Mouse (Mus musculus): ENCODE measurements around the gene Noct.

Gene Noct

DNA sequence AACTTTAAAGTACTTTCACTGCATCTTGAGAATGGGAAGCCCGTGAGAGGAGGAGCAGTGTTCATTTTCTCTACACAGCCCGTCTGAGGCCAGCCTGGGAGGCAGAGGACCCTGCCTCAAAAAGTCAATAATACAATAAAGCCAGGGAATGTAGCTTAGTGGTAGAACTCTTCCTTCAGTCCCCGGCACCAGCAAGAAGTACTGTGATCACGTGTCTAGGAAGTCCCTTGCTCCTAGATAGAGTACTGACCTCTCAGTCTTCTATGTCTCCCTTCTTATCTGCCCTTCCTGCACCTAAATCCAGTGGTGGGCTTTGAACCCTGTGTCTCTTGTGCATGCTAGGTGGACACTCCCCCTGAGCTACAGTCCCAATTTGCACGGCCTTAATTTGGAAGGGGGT is 6.6 kb downstream of the Noct start:
- DNase-seq (ENCODE audit: low spot score): no peak

DNA sequence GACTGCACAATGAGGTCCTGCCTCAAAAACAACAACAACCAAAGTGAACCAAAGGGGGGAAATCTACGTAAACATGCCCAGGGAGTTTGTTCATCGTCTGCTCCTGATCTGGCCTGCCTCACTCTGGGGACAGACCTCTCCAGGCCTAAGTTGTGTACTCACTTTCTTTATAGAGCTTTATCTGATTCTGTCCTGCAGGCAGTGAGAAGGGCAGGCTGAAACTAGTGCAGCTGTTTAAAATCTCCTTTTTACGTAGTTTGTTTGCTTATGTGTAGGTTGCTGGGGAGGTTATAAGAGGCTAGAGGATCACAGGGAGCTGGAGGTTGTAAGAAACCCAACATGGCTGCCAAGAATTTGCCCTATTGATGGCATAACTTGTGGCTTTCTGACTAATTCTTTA is 7.3 kb downstream of the Noct start:
- DNase-seq (ENCODE audit: low spot score): no peak

DNA sequence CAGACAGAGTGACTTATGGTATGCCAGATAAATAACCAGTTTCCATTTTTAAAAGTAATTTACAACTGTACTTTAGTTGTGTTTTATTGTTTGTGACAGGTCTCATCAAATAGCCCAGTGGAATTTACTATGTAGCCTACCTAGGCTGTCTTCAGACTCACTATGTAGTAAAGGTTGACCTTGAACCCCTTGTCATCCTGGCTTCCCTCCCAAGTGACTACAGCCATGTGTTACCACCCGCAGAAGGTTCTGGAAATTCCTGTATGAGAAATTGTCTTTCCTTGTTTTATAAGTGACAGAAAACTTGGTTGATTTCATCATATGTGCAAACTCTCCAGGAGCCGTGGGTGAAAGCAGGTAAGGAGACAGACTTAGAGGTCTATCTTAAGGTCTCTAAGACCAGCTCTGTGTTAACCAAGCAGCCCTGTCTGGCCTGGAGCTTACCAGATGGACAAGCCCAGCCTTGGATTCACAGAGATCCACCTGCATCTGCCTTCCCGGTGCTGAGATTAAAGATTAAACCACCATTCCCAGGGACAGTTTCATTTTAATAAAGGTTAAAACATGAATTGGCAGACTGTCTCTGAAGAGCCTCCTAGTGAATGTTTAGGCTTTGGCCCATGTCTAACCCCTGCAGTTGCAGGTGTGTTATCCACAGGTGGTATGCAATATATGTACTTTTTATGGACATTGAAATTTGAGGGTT is 8.1 kb downstream of the Noct start:
- DNase-seq (ENCODE audit: low spot score): no peak

DNA sequence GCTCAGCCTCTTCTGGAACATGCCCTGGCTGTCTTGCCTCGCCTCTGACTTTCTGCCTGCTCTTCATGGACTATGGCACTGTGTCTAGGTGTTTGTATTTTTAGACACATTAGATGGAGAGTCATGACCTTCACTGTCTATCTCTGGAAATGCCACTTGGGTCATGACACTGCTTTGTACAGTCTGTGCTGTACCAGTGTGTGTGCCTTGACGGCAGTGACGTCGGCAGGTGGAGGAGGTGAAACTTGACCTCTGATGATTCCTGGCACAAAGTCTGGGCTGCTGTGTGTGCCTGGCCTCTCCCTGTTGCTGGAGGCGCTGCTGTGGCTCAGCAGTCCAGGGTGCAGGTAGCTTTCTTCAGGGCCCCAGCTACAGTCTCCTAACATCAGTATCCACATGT is 9.2 kb downstream of the Noct start:
- DNase-seq (ENCODE audit: low spot score): no peak

DNA sequence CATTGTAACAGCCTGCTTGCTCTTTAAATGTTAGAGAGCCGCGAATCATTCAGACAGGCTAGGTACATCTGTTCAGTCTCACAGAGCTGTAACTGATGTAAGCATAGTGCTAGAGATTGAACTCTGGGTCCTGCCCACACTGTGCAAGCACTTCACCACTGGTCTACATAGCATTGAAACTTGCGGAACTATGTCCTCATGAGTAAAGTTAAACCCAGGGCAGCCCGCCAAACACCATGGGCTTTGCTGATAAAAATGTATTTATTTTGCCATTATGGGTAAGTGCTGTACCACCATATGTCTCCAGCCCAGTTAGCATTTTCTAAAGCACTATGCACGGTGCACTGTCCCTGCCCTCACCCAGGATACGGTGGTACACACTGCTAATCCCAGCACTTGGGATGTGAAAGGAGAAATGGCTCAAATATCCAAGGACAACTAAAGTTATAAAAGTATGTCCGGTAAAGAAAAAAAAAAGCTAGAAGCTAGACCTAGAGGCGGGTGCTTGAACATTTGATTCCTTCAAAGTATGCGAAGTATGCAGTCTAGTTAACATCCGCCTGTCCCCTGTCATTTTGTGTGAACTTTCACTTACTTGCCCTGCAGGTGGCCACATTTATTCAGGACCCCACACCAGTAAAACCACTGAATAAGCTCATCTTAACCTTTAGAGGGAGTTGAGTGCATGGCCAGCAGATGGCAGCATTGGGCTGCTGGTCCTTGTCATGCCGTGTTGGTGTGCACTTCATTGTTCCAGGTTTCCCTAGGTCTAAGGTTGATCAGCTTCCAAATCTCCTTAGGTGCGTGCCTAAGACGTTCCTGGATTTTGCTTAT is 9.9 kb downstream of the Noct start:
- DNase-seq (ENCODE audit: low spot score): peak; percentile 78

DNA sequence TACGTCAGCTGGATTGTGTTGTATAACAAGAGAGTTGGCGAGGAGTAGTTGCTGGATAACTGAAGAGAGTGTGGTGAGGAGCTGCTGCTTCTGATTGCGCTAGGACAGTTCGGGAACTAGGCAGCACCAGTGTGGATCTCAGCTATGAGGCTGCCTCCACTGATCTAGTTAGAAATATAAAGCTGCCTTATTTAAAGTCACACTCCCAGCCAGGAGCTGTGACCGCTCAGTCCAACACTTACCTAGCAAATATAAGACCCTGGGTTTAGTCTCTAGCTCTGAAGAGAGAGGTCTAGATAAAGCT is 10.5 kb downstream of the Noct start:
- no peak for DNase-seq (ENCODE audit: low spot score)

DNA sequence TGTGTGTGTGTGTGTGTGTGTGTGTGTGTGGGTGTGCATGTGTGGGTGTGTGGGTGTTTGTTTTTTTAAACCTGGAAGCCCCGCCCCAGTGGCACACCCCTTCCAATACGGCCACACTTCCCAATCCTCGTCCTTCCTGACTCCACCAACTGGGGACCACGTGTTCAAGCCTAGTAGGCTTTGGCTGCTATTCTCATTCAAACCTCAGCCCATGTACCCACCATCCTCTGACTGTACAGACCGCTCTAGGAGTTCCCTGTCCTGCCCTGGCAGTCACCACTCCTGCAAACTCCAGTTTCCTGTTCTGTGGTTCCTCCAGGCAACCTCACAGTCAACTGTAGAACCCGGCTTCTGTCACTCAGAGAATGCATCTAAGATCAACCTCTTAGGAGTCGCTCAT is 14.3 kb downstream of the Noct start:
- DNase-seq (ENCODE audit: low spot score): no peak

DNA sequence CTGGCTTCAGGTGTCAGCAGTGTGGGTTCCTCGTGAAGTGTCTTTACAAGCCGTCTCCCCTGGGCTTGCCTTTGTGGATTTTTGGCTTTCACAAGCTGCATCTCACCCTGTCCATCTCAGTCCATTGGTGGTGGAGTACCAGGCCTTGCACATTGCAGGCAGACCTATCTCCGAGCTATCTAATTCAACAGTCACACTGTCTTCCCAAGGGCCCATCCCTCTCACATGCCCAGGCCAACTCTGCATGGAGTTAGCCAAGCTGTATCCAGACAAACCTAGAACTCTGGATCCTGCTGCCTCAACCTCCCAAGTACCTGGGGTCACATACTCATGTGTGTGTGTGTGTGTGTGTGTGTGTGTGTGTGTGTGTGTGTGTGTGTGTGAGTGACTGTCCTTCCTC is 15.3 kb downstream of the Noct start:
- DNase-seq (ENCODE audit: low spot score): no peak

DNA sequence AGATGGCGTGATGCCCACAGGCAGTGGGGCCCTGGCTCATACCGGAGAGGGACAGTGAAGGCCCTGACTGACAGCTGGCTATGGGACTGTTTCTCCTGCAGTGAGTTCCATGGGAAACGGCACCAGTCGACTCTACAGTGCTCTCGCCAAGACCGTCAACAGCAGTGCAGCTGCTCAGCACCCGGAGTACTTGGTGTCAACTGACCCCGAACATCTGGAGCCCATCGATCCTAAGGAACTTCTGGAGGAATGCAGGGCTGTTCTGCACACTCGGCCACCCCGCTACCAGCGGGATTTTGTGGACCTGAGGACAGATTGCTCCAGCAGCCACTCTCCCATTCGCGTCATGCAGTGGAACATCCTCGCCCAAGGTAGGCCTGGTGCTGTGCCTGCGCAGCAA is 23.5 kb downstream of the Noct start:
- DNase-seq (ENCODE audit: low spot score): no peak

DNA sequence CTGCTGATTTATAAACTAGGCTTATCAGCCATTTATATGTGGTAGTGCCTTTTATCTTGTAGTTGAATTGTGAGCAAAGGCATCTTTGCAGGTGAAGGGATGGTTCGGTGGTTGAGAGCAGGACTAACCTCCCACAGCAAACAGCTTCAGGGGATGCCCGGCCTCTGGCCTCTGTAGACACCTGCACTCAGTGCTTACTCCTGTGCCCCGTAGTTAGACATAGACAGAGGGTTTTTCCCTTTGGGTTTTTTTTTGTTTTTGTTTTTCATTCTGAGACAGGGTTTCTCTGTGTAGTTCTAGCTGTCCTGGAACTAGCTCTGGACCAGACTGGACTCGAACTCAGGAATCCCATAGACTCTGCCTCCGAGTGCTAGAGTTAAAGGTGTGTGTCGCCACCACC is 24.4 kb downstream of the Noct start:
- DNase-seq (ENCODE audit: low spot score): no peak

DNA sequence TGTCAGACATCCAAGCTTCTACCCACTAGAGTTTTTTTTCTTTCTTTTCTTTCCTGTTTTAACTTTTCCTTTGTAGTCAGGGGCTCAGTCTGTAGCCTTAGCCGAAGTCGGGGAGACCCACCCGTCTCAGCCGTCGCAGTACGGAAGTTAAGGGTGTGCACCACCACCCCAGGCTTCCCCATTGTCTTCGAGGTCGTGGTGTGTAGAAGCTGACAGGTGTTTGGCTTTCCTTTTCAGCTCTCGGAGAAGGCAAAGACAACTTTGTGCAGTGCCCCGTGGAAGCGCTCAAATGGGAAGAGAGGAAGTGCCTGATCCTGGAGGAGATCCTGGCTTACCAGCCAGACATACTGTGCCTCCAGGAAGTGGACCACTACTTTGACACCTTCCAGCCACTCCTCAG is 25.2 kb downstream of the Noct start:
- no peak for DNase-seq (ENCODE audit: low spot score)

DNA sequence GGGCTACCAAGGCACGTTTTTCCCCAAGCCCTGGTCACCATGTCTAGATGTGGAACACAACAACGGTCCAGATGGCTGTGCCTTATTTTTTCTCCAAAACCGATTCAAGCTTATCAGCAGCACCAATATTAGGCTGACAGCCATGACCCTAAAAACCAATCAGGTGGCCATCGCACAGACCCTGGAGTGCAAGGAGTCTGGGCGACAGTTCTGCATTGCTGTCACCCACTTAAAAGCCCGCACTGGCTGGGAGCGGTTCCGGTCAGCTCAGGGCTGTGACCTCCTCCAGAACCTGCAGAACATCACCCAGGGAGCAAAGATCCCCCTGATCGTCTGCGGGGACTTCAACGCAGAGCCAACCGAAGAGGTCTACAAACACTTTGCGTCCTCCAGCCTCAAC is 25.6 kb downstream of the Noct start:
- no peak for DNase-seq (ENCODE audit: low spot score)

DNA sequence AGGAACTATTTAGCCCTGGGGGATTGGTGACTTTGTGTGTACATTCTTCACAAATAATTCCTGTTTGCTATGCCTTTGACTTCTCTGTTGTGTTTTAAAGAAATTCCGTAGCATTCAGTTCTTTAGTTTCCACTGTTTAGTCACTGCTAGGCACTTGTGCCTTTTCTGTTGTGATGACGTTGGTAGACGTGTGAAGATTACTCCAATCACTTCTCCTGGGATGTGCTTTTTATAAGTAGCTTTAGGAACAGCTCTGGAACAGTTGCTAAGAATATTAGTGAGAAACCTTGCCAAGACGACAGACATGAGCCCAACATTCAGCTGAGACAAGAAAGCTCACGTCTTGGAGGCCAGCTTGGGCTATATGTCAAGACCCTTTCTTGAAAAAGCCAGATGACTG is 26.8 kb downstream of the Noct start:
- no peak for DNase-seq (ENCODE audit: low spot score)

DNA sequence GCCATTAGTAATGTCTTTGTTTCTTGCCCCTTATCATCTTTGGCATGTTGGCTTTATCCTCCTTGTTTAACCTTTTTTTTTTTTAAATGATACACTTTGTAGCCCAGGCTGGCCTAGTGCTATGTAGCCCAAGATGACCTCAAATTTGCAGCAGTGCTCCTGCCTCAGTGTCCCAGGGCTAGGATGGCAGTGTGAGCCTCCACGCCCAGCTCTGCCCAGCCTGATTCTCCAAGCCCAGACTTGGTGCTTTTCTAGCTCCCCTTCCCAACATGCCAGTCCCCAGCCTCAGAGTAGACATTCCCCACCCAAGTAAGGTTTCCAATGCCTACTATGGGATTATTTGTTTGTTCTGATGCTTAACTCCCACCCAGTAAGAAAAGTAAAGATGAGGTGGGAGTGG is 28.0 kb downstream of the Noct start:
- DNase-seq (ENCODE audit: low spot score): no peak

DNA sequence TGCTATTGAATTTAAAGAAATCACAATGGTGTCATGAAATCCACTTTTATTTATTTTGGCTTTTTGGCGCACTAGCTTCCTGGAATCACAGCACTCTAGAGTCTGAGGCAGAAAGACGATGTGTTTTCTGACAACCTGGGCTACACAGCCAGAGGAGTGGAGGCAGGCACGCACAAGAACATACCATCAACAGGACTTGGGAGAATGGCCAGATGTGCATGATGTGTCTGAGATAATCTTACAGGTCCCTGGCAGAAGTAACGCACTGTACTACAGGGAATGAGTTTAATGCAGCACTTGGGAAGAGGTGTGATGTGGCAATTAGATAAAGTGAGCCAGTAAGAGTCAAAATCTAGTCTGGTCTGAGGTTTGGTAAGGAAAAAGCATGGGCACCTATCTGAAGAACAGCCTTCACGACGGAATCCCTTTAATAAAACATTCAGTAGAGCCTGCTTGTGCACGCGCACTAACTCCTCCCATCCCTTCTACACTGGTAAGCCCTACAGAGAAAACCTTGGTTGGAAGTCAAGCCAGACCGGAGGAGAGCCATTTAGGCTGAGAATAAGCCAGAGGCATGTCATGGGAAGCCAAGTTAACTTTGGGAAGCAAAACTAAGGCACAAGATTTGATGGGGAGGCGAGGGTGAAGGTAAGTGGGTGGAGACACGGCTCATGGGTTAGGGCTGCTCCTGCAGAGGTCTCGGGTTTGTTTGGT is 28.6 kb downstream of the Noct start:
- DNase-seq (ENCODE audit: low spot score): no peak

DNA sequence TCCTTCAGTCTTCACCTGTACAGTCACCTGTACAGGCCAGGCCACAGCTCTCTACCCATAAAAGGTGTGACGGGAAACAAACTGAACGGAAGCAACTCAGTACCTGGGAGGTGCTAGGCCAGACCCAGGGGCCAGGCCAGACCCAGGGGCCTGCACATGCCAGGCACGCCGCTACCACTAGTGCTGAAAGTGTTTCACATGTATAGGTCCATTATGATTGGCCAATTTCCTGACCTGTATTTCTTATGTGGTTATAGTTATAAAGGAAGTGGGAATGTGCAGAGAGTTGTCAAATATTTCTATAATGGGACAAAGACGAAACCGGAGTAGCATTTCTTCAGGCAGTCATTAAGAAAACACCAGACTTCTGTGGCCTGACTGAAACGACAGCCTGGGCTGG is 30.5 kb downstream of the Noct start:
- no peak for DNase-seq (ENCODE audit: low spot score)

DNA sequence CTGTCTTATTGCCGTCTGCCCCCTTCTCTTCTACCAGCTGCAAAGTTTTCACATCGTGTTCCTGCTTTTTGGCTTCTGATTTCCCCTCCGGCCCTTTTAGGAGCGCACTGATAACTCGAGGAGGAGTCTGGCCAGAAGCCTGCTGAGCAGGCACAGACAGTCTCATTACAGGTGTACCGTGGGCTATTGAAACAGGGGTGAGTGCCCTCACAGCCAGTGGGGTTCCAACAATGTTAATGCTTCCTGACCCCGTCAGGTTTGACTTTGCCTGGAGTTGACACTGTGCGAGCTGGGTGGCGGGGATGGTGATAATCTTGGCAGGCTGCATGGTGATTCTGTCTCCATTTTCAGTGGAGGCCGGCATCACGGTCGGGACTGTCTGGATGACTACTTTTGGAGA is 32.2 kb downstream of the Noct start:
- DNase-seq (ENCODE audit: low spot score): no peak

DNA sequence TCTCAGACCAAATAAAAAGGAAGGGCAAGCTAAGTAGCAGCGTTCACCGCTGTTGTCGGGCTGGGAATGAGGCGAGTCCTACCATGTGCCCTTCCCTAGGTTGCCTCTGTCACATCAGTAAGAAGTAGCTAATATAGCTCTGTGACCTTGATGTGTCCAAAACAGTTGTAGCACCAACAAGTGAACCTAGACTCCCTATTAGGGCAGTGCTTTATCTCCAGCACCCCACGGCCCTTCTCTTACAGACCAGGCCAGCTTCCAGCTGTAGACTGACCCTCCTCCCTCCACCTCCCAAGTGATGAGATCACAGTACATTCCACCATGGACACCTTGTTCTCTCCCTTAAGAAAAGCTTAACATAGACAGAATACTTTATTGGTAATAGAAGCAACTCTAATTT is 33.8 kb downstream of the Noct start:
- DNase-seq (ENCODE audit: low spot score): no peak

DNA sequence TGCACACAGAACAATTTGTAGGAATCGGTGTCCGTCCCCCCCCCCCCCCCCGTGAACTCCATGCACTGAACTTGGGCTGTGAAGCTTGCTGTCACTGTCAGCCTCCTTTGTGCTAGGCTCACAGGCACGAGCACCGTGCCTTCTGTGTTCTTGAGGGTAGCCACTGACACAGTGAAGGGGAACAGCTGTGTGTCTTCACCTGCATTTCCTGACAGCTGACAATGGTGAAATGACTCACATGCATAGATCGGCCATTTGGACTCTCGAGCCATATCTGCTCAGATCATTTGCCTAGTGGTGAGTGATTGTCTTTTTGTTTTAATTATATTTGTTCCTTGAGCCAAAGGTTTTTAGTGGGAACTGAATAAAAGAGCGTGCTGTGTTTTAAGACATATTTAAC is 38.7 kb downstream of the Noct start:
- no peak for DNase-seq (ENCODE audit: low spot score)

DNA sequence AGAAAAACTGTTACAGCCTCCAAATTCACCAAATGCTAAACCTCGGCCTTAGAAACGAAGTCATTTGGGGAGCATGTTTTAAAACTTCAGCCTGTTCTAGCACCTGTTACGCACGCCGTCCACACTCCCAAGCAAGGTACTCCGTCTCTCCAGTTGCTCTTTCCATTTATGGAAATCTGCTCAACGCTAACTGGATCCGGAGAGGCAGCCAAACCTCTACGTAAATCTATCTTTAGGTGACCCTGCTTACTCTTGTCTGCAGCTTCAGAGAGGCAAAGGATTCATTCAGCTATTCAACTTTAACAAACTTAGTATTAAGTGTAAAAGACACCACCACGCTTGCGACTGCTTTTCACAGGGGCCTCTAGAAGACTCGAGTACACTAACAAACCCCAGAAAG is 44.2 kb downstream of the Noct start:
- DNase-seq (ENCODE audit: low spot score): no peak

DNA sequence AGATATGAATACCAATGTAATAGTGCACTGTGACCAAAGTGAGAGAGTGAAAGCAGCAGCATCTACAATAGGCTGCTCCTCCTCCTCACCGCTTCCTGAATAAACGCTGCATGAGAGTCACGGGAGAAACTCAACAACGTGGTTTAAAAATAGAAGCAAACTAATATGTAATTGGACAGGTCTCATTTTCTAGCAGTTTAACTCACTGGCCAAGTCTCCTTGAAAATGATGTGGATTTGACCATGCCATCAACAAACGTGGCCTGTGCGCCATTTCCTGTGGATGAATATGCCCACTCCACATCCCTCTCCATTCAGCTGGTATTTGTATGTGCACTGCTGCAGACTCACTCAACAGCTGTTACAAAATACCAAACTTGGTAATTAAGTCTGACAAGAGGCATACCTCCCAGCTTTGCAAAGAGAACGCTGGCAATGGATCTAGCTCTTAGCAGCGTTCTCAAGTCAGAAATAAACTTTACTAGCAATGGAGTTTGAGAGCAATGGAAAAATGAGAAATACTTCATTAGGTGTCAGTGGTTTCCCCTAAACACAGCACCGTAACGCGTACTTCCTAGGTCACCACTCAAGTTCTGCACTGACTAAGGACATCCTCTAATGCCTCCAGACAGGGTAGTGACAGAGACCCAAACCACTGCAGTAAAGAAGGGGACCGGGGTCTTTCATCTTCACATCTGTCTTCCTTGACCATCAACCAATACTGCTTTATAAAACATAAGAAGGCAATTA is 46.0 kb downstream of the Noct start:
- DNase-seq (ENCODE audit: low spot score): no peak

DNA sequence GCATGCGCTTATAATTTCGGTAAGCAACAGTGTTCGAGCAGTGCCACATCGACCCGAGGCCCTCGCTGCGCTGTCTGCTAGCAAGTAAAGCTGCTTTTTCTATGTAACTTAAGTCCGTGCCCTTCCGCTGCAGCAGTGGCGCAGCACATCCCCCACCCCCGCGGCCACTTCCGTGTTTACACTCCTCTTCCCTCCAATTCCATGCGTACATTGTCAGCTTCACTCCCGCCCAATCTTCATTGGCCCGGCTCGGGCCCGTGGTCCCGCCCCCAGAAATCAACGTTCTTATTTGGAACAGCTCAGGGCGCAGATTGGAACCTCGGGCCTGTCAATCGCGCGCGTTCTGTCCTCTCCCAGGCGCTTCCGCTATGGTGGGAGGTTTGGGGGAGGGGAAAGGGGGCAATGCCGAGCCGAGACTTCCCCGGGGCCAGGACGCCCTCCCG is 51.7 kb downstream of the Noct start:
- DNase-seq (ENCODE audit: low spot score): peak; percentile 98
